Mouse (Mus musculus): Measurements from ENCODE around the gene Bmper.

DNA sequence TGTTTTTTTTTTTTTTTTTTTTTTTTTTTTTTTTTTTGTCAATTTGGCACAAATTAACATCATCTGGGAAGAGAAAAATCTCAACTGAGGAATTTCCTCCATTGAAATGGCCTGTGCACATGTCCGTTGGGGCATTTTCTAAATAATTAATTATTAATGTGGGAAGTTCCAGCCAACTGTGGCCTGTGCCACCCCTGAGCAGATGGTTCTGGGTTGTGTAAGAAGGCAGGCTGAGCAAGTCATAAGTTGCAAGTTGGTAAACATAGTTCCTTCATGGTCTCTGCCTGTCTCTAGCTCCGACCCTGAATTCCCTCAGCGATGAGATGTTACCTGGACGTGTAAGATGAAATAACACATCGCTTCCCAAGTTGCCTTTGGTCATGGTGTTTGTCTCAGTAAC is 16.7 kb upstream of the Bmper start:
- TF ChIP-seq CTCF (IDR thresholded peaks at IDR 0.05; ENCODE audit: low read depth, low read length) = no peak
- no peak for TF ChIP-seq GATA1 (IDR thresholded peaks at IDR 0.05; ENCODE audit: borderline replicate concordance, low read length)
